Mouse (Mus musculus): ENCODE data around the gene Clstn1.

GRCm38 (mm10) chr4:149546797-149547444 lies 39.3 kb upstream of the Clstn1 start:
- TF ChIP-seq POLR2A (IDR thresholded peaks at IDR 0.05; ENCODE audit: insufficient read depth, low read depth, low read length) (no peak), CTCF (IDR thresholded peaks at IDR 0.05) (no peak)

All from heart, adult 2 months (tissue).